Mouse (Mus musculus): ENCODE data around the gene Tada2a. TPM values are rescaled to one million over a fixed set of nuclear protein-coding genes. Genes with fewer than 3 reads are reported as not detected.

Tada2a gene
- polyA plus RNA-seq, 1 experiment from 2014 or later = 5.7 TPM

DNA sequence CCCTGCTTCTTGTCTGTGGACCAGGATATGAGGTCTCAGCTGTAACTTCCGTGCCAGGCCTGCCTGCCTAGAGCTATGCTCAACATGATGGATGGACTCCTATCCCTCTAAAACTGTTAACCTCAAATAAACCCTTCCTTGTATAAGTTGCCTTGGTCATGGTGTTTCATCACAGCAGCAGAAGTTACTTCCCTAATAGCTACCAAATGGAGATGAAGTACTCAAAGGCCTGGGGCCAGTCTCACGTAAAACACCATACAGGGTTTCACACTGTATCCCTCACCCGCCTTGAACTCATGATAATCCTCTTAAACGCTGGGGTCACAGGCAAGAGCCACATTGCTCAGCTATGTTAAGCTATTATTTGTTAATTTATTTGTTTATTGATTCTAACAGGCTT, 12.0 kb downstream of the Tada2a start:
- no peak for TF ChIP-seq EP300 (IDR thresholded peaks at IDR 0.05; ENCODE audit: low read depth)
- TF ChIP-seq CTCF (IDR thresholded peaks at IDR 0.05; ENCODE audit: low read depth) = no peak
- Histone ChIP-seq H3K4me3 (ENCODE audit: low read depth, low read length) (no peak overlapping the region), H3K4me1 (ENCODE audit: insufficient read depth) (no peaks in the 10 kb centered on the region; the same call in 1 of the 2 replicates), H3K36me3 (replicated peaks; ENCODE audit: insufficient read depth, low read length) (peaks cover 25% of the 10 kb centered on the region), H3K27me3 (ENCODE audit: insufficient read depth, low read length) (no peaks in the 10 kb centered on the region), H3K9ac (replicated peaks) (no peak overlapping the region), H3K27ac (ENCODE audit: low read depth) (no peak overlapping the region), H3K9me3 (ENCODE audit: low read length) (no peaks in the 10 kb centered on the region), H3K4me2 (ENCODE audit: low read depth, low read length) (no peak overlapping the region)
- 73% methylated on average over 4 of the region's 4 CpGs for WGBS (ENCODE audit: insufficient replicate concordance)
- no peak for ATAC-seq
- no peak for DNase-seq

DNA sequence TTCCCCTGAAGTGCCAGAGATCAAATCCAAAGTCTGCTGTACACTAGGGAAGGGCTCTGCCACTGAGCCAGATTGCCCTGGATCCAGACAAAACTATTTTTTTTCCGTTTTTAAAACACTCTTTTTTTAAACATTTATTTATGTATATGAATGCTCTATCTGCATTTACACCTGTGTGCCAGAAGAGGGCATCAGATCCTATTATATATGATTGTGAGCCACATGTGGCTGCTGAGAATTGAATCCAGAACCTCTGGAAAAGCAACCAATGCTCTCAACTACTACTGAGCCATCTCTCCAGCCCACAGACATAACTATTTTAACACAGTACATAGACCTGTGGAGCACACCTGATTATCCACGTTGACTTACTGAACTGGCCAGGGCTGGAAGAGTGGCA, 13.2 kb downstream of the Tada2a start:
- Histone ChIP-seq H3K4me1 (ENCODE audit: insufficient read depth) (no peaks in the 10 kb centered on the region; the same call in 1 of the 2 replicates), H3K27ac (ENCODE audit: low read depth) (no peak overlapping the region), H3K4me2 (ENCODE audit: low read depth, low read length) (no peak overlapping the region), H3K9me3 (ENCODE audit: low read length) (no peaks in the 10 kb centered on the region), H3K36me3 (replicated peaks; ENCODE audit: insufficient read depth, low read length) (peaks cover 25% of the 10 kb centered on the region), H3K9ac (replicated peaks) (no peak overlapping the region), H3K27me3 (ENCODE audit: insufficient read depth, low read length) (no peaks in the 10 kb centered on the region), H3K4me3 (ENCODE audit: low read depth, low read length) (no peak overlapping the region)
- WGBS (ENCODE audit: insufficient replicate concordance) = 68% methylated on average over 2 of the region's 2 CpGs
- DNase-seq = no peak
- ATAC-seq = no peak
- TF ChIP-seq CTCF (IDR thresholded peaks at IDR 0.05; ENCODE audit: low read depth) = peak; percentile 45
- no peak for TF ChIP-seq EP300 (IDR thresholded peaks at IDR 0.05; ENCODE audit: low read depth)

- H3K27me3 ChIP-seq (ENCODE audit: insufficient read depth, low read length) = no peaks in the 10 kb centered on the region
- no peaks in the 10 kb centered on the region; the same call in 1 of the 2 replicates for H3K4me1 ChIP-seq (ENCODE audit: insufficient read depth)
- TF ChIP-seq CTCF (IDR thresholded peaks at IDR 0.05; ENCODE audit: low read depth) (no peak), EP300 (IDR thresholded peaks at IDR 0.05; ENCODE audit: low read depth) (no peak)
- peaks cover 25% of the 10 kb centered on the region for H3K36me3 ChIP-seq (replicated peaks; ENCODE audit: insufficient read depth, low read length)
- H3K4me3 ChIP-seq (ENCODE audit: low read depth, low read length) = no peak overlapping the region
- H3K9ac ChIP-seq (replicated peaks) = no peak overlapping the region
- DNase-seq (no peak), ATAC-seq (no peak)
- no peak overlapping the region for H3K27ac ChIP-seq (ENCODE audit: low read depth)
- 85% methylated on average over 9 of the region's 9 CpGs for WGBS (ENCODE audit: insufficient replicate concordance)
- H3K9me3 ChIP-seq (ENCODE audit: low read length) = no peaks in the 10 kb centered on the region
- H3K4me2 ChIP-seq (ENCODE audit: low read depth, low read length) = no peak overlapping the region
These were observed 13.8 kb downstream of the Tada2a start for GRCm38 (mm10) chr11:84115646-84116045.

DNA sequence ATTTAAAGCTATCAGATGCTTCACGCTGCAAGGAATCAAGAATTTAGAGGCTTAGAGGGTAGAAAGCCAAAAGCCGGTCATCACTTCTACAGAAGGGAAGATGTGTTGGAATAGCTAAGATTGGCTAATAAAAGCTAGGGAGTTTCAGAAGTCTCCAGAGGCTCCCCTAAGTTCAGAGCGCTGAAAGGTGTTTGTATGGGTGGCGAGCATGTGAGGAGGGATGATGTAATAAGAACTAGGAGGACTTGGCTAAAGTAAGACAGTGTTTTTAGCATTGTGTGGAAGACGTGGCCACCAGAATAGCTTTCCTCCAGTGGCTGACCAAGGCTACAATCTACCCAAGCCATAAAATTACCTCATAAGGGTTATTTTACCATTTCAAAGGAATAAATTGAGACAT, 15.8 kb downstream of the Tada2a start:
- no peak overlapping the region for H3K27ac ChIP-seq (ENCODE audit: low read depth)
- H3K4me2 ChIP-seq (ENCODE audit: low read depth, low read length) = no peak overlapping the region
- ATAC-seq (no peak), DNase-seq (no peak)
- H3K4me1 ChIP-seq (ENCODE audit: insufficient read depth) = no peaks in the 10 kb centered on the region
- no peak overlapping the region for H3K4me3 ChIP-seq (ENCODE audit: low read depth, low read length)
- H3K36me3 ChIP-seq (replicated peaks; ENCODE audit: insufficient read depth, low read length) = peaks cover 19% of the 10 kb centered on the region
- H3K27me3 ChIP-seq (ENCODE audit: insufficient read depth, low read length) = no peaks in the 10 kb centered on the region
- WGBS (ENCODE audit: insufficient replicate concordance) = 87% methylated on average over 5 of the region's 5 CpGs
- TF ChIP-seq CTCF (IDR thresholded peaks at IDR 0.05; ENCODE audit: low read depth) (no peak), EP300 (IDR thresholded peaks at IDR 0.05; ENCODE audit: low read depth) (no peak)
- H3K9me3 ChIP-seq (ENCODE audit: low read length) = no peaks in the 10 kb centered on the region
- no peak overlapping the region for H3K9ac ChIP-seq (replicated peaks)

GRCm38 (mm10) chr11:84107137-84107536, 22.3 kb downstream of the Tada2a start:
- Histone ChIP-seq H3K4me2 (ENCODE audit: low read depth, low read length) (no peak overlapping the region), H3K9me3 (ENCODE audit: low read length) (no peaks in the 10 kb centered on the region), H3K27ac (ENCODE audit: low read depth) (no peak overlapping the region), H3K9ac (replicated peaks) (no peak overlapping the region), H3K4me1 (ENCODE audit: insufficient read depth) (no peaks in the 10 kb centered on the region), H3K36me3 (replicated peaks; ENCODE audit: insufficient read depth, low read length) (peaks cover 24% of the 10 kb centered on the region), H3K4me3 (ENCODE audit: low read depth, low read length) (no peak overlapping the region), H3K27me3 (ENCODE audit: insufficient read depth, low read length) (no peaks in the 10 kb centered on the region)
- ATAC-seq (no peak), DNase-seq (no peak)
- TF ChIP-seq CTCF (IDR thresholded peaks at IDR 0.05; ENCODE audit: low read depth) = no peak
- no peak for TF ChIP-seq EP300 (IDR thresholded peaks at IDR 0.05; ENCODE audit: low read depth)
- WGBS (ENCODE audit: insufficient replicate concordance) = 57% methylated on average over 2 of the region's 2 CpGs

DNA sequence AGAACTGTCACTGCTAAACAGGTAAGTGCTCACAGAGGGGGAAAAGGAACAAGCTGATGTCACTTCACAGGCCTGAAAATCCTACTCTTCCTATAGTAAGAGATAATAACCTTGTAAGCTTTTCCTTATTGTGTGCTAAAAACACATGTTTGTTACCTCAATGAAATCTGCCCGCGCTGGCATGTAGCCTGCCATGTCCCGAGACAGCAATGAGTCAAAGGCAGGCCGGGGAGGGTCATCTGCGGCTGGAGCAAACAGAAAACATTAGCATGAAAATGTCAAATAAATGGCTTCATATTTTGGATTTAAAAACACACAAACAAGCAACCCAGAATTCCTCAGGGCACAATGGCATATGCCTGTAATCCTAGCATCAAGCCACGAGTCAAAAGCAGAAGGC, 25.4 kb downstream of the Tada2a start:
- TF ChIP-seq CTCF (IDR thresholded peaks at IDR 0.05; ENCODE audit: low read depth) = no peak
- TF ChIP-seq EP300 (IDR thresholded peaks at IDR 0.05; ENCODE audit: low read depth) = no peak
- H3K27ac ChIP-seq (ENCODE audit: low read depth) = no peak overlapping the region
- H3K9me3 ChIP-seq (ENCODE audit: low read length) = no peaks in the 10 kb centered on the region
- H3K36me3 ChIP-seq (replicated peaks; ENCODE audit: insufficient read depth, low read length) = peaks cover 28% of the 10 kb centered on the region
- DNase-seq = no peak
- H3K4me2 ChIP-seq (ENCODE audit: low read depth, low read length) = no peak overlapping the region
- WGBS (ENCODE audit: insufficient replicate concordance) = 89% methylated on average over 6 of the region's 6 CpGs
- no peaks in the 10 kb centered on the region for H3K4me1 ChIP-seq (ENCODE audit: insufficient read depth)
- no peaks in the 10 kb centered on the region for H3K27me3 ChIP-seq (ENCODE audit: insufficient read depth, low read length)
- no peak overlapping the region for H3K4me3 ChIP-seq (ENCODE audit: low read depth, low read length)
- ATAC-seq = no peak
- H3K9ac ChIP-seq (replicated peaks) = no peak overlapping the region

GRCm38 (mm10) chr11:84101182-84101581, 28.2 kb downstream of the Tada2a start:
- TF ChIP-seq EP300 (IDR thresholded peaks at IDR 0.05; ENCODE audit: low read depth) (no peak), CTCF (IDR thresholded peaks at IDR 0.05; ENCODE audit: low read depth) (no peak)
- Histone ChIP-seq H3K4me3 (ENCODE audit: low read depth, low read length) (no peak overlapping the region), H3K36me3 (replicated peaks; ENCODE audit: insufficient read depth, low read length) (peaks cover 31% of the 10 kb centered on the region), H3K4me2 (ENCODE audit: low read depth, low read length) (no peak overlapping the region), H3K27ac (ENCODE audit: low read depth) (no peak overlapping the region), H3K9ac (replicated peaks) (no peak overlapping the region), H3K4me1 (ENCODE audit: insufficient read depth) (no peaks in the 10 kb centered on the region), H3K9me3 (ENCODE audit: low read length) (no peaks in the 10 kb centered on the region), H3K27me3 (ENCODE audit: insufficient read depth, low read length) (no peaks in the 10 kb centered on the region)
- no peak for DNase-seq
- ATAC-seq = no peak

Measured in liver, postnatal 0 days (tissue).